Mouse (Mus musculus) CD4-positive, CD25-positive, alpha-beta regulatory T cell, adult 2 months (primary cell): ENCODE data around the gene Garnl3.
A peak's percentile ranks its signal among the peaks of the same experiment; 100 is the strongest.

Source experiments
- DNase-seq: peaks from one replicate; pipeline ENCODE4 v3.0.0-alpha.2; 2012; ENCODE audit warnings: low read depth, low spot score

Garnl3 gene

DNA sequence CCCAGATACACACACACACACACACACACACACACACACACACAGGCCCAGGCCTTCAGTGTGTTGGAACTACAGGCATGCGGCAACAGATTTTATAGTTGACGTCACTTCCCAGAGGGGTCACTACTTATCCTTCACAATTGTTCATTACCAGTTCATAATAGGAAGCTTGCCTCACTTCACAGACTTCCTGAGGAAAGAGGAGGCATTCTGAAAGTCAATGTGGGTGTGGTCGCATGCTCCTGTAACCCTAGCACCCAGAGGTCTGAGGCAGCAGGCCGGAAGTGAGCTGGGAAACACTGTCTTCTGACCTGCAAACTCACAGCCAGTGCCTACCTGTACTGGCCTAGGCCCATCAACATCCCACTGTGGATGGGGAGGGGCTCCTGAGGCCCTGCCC lies 106.4 kb downstream of the Garnl3 start:
- peak; percentile 41 for DNase-seq

DNA sequence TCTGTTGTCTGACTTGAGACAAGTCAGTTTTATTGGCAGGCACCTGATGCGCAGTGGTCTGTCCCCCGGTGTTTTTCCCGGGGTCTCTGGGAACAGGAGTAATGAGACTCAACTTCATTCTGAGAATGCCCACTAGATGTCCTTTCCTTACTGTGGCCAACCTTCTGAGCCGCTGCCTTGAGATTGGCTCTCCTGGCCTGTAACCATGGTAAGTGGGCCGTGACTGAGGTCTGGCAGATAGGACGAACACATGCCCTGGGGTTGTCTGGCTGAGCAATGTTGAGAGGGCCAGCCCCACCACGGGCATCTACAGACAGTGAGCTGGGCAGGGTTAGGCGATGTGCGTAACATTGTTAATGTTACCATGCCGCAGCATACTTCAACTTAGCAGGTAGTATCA lies 106.9 kb downstream of the Garnl3 start:
- DNase-seq, result no peak

DNA sequence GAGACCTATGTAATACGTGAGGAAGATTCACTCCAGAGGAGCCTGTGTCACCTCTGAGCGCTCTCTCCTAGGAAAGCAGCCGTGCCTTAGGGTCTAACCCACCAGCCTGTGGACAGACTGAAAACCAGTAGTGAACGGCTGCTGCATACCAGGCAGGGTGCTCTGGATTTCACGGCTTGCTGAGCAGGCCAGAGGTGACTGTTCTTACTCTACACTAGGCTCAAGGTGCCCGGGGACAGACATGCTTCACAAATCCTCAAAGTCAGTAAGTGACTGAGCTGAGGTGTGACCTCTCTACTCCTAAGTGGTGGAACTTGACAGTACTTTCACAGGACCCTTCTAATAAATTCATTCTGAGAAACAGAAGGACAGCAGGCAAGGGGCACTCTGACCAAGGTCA lies 108.6 kb downstream of the Garnl3 start:
- DNase-seq, result no peak

DNA sequence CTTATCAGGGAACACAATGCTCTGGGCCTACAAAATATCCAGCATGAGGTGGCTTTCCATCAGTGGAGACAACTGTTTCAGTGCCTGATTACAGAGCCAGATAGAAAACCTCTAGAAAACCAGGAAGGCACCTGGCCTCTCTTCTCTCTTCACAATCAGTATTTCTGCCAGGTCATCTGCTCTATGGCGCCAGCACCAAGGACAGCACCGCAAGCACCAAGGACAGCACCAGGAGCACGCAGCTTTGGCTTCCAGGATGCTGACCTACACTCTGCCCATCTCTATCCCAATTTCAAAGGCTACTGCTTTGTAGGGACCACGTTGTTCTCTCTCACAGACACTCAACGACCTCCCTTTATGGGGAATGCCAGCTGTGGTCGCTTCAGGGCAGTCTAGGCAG lies 113.4 kb downstream of the Garnl3 start:
- DNase-seq, result peak; percentile 49

DNA sequence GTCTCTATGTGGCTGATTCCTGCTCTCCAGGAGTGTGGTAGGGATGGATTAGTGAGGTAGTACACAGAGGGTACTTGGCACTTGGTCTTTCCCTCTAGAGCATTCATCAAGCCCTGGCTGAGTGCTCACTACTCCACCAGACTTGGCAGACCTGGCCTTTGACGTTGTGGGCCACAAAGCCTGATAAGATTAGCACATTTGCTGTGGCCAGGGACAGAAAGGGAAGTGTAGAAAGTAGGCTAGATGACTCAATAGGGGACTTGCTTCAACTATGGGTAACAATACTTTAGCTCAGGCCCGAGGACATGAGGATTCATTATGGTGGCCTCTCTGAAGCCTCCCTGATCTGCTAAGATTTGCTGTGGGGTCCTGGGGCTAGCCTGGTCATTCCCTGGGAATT lies 114.3 kb downstream of the Garnl3 start:
- DNase-seq, result no peak

DNA sequence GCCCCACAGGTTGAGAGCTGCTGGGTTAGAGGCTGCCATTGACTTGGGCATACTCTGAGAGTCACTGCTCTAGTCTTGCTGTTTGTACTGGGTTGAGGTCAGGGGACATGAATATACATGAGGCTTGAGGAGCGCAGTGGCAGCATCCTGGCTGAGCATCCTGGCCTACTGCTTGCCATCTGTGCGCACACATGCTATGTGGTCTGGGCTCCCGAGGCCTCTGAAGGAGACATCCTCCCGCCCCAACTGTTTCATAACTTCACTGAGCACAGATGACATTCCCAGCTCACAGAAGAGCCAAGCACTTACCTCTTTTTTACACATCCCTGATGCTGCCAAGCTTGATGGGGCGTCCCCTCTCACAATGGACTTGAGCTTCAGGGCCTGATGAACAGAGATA lies 116.6 kb downstream of the Garnl3 start:
- DNase-seq, result no peak

DNA sequence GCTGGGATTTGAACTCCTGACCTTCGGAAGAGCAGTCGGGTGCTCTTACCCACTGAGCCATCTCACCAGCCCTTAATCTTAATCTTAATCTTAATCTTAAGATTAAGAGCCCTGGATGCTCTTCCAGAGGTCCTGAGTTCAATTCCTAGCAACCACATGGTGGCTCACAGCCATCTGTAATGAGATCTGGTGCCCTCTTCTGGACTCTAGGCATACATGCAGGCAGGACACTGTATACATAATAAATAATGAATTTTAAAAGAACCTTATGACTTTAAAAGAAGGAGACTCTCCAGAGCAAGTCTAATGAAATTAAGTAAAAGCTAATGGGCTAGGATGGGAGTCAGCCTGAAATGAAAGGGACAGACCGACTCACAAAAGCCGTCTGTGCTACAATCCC lies 122.4 kb downstream of the Garnl3 start:
- peak; percentile 23 for DNase-seq

DNA sequence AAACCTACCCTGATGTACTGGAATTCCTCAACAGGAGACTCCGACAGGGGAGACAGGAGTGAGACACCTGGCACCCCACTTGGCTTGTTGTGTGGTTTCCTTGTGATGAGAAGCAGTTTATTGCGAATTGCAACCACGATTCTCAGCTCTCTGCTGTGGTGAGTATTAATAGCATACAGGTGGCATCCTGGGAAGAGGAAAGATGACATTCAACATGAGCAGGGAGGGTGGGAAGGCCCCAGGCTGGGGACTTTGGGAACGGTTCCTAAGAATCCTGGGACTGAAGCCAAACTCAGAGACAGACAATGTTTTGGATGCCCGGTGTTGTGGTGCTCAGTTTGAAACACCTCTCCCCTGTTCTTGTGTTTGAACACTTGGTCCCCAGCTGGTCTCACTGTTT lies 126.4 kb downstream of the Garnl3 start:
- DNase-seq, result no peak

DNA sequence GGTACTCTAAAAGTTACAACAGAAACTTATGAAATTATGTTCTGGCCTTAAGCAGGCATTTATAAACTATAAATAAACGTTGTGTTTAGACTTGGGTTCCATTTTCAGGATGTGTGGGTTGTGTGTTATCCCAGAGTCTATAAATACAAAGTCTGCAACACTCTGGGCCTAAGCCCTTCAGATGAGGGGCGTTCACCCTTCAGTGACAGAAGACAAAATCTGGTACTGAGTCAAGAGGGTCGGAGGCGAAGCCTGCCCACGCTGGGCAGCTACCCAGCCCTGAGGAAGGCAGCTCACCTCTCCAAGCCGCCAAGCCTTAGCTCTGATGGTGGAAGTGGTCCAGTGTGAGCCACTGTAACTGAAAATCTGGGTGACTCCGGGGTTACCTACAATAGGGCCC lies 129.3 kb downstream of the Garnl3 start:
- no peak for DNase-seq

DNA sequence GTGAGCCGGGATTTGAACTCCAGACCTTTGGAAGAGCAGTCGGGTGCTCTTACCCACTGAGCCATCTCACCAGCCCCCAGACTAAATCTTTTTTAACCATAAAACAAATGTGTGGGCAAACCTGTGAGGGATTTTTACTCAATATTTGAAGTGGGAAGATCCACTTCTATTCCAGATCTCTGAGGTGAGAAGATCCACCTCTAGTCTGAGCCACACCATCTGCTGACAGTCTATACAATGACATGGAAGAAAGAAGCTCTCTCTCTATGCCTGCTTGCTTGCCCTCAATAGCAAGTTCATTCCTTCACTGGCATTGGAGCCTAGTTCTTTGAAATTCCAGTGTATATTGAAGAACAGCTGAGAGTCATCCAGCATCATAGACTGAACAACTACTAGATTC lies 131.7 kb downstream of the Garnl3 start:
- no peak for DNase-seq

DNA sequence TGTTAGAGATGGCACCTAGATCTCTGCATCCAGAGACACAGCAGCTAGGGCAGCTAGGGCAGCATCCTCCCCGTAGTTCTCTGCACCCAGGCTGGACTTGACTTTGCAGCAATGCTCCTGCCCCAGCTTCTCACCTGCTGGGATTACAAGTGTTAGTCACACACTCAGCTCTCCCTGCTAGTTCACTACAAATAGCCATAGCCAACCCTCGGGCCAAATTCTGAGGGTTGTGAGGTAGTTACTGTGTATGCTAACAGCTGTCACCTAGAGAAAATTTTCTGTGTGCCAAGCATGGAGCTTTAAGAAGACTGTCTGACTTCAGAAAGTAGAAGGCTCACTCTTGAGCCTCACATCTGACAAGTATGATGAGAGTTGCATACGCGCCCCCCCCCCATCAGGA lies 133.7 kb downstream of the Garnl3 start:
- no peak for DNase-seq

DNA sequence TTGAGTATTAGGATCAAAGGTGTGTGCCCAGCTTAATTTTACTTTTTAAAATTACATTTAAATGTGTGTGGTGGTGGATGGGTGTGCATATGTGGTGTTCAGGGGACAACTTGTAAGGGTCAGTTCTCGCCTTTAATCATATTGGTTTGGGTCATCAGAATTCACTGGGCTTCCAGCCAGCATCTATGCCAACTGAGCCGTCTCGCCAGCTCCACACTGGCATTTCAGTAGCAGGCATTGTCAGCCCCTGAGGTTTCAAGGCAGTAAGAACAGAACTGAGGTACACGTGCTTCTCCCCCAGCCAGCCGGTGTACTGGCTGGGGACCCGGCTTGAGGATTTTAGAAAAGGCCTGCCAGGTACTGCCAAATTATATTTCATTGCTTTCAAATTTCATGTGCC lies 134.4 kb downstream of the Garnl3 start:
- DNase-seq, result no peak

DNA sequence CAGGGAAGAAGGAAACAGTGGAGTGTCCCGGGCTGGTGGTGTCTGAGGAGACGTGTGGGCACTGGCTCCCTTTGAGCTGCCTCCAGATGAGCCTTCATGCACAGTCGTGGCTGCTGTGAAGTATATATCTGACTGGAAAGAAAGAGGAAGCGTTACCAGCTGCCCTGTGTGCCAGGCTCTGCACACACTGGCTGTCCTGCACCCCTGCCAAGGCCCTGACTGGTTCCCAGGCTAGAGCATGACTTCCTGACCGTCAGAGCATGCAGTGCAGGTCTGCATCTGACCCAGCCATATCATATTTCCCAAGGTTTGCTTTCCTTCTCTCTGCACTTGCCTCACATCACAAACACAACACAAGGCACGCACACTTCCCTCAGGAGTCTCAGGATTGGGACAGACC lies 139.3 kb downstream of the Garnl3 start:
- no peak for DNase-seq

DNA sequence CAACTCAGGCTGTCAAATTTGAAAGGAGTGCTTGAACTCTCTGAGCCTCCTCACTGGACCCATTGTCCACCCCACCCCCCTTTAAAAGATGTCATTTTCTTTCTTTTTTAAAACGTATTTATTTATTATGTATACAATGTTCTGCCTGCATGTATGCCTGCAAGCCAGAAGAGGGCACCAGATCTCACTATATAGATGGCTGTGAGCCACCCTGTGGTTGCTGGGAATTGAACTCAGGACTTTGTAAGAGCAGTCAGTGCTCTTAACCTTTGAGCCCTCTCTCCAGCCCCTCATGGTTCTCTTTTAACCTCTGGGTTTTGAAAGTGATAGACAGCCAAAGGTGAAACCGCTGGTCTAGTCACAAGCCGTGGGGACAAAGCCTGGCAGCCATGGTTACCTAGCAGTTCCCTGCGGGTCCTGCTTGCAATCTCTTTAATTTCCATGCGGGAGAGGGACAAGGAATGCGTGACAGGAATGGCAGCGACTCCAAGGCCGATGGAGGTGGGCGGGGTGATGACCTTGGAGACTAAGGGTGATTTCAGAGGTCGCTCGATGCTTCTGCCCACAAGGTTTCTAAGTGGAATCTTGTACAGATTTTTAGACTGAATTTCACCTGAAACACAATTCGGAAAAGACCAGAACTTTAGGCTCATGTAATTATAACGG lies 141.2 kb downstream of the Garnl3 start:
- DNase-seq, result peak; percentile 68

DNA sequence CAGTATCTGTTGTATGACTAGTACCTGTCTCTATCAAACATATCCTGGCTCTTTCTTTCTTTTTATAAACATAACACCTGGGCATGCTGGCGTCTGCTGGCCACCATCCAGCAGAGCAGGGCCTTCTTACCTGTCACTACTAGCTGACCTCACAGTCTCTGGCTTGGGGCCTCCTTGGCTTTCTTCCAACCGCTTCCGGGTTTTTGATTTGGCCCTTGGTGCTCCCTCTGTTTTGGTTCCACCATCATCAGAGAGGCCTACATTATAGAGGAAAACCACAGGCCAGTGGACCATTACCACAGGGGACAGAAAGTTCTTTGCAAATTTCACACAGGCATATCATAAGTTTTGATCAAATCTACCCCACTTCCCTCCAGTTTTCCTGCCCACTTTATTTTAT lies 142.1 kb downstream of the Garnl3 start:
- DNase-seq, result no peak

DNA sequence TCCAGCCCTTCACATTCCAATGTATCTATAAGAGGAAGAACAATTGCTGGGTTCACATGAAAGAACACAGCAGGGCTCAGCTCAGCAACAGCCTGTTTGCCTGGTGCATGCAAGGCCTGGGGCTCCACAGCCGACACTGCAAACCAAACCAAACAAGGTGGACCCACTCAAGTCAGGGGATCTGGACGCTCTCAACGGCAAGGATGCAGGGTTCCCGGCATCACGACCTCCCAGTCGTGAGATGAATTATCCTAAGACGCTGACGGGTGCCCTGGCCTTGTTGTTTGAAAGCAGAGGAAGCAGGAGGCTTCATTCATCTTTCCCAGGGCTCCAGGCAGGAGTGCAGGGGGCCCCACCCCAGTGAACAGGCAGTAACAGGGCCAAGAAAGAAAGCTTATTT lies 145.6 kb downstream of the Garnl3 start:
- DNase-seq, result no peak

DNA sequence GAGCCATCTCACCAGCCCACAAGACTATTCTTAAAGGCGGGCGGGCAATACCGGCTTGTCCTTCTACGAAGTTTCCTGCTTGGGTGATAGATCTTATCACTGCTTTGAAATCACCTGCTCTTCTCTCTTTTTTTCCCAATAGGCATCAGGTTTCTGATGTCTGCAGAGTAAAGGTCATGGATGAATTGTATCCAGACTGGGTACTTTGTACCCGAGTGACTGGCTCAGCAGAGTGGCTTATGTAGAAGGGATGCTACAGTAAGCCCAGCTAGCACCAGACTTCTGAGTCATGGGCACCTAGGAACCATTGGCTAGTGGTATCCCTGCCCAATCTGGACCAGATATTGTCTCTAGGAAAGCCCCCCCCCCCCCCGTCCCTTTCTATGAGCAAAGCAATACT lies 147.8 kb downstream of the Garnl3 start:
- peak; percentile 16 for DNase-seq

DNA sequence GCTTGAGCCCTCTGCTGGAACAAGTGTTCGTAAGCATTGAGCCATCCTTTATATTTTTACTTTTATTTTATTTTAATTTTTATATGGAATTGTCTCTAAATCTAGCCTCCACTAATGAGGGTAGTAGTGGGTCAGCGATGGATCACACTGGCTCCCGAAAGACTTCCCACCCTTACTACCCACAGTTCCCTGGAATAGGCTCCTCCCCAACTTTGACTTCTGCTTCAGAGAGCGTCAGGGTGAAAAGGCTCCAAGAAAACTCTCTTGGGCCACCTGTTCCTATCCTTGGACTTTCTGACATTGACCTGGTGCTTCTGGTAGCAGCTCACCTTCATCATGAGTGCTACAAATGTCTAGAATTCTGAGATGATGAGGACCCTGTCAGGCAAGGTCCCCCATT lies 148.8 kb downstream of the Garnl3 start:
- DNase-seq, result no peak

DNA sequence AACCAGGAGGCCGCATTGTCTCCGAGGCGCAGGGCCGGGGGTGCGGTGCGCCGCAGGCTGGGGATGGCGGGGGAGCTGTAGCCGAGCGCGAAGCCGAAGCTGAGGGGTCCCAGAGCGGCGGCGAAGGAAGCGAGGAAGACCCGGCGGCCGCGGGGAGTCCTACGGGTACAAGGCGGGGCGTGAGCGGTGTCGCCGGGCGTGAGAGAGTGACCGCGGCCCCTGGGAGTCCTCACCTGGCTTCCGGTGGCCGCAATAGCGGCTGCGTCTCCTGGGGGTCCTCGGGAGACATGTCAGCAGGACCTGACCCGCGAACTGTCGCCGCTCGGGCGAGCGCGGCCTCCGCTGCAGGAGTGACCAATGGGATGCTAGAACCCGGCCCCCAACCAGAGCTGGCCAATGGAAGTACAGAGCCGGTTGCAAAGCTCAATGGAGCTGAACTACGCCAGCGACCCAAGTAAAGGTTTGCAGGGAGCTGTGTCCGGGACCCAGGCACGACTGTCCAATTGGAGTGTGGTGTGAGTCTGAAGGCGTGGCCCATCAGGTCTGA lies 149.7 kb downstream of the Garnl3 start, which contains the start of gene Slc2a8:
Gene Slc2a8 (minus strand): TSS at position 359 of the 547 bp plus-strand sequence.
- DNase-seq, result peak; percentile 88

DNA sequence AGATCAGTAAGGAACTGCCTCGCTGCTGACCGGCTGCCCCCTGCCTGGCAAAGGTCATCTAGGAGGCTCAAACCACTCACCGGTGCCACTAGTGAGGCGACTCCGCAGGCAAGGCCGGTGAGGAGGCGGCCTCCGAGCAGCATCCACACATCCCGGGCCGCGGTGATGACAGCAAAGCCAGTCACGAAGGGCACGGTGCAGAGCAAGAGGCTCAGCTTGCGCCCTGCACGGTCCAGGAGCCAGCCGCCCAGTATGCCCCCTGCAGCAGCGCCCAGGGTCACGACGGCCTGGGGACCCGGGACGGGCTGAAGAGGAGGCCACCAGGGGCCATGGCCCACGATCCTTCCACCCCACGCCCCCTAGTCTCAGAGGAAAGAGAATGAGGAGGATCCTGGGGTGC lies 150.2 kb downstream of the Garnl3 start:
- peak; percentile 38 for DNase-seq

DNA sequence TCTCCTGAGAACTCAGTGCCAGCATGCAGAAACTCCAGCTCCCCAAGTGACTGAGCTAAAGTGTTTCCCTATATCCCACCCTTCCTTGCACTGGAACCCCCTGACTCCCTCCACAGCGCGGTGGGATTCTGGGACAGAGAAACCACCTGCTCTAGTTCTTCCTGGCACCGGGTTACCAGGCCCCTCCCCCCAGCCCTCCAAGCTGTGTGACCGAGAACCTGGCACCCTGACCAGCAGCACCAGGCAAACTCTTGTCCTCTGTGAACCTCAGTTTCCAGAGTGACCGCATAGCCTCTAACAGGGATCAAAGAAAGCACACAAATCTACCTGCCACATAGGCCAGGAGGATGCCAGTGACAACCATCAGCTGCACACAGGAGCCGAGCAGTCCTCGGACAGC lies 151.8 kb downstream of the Garnl3 start:
- no peak for DNase-seq

DNA sequence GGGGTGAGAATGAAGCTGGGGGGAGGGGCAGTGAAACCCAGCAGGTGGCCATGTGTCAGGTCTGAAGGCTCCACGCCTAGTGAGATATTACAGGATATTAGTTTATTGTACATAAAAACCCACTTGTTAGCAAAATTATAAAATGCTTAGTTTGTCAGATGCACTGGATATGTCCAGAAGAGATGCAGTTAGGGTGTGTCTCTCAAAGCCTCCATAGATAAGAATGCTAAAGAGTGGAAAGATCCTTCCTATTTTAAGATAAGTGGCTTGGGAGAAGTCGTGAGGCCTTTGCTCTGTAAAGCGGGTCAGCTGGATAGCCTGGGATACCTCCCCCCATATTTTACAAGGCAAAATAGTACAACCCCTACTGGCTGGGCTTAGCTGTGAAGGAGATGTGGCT lies 152.8 kb downstream of the Garnl3 start:
- DNase-seq, result no peak

DNA sequence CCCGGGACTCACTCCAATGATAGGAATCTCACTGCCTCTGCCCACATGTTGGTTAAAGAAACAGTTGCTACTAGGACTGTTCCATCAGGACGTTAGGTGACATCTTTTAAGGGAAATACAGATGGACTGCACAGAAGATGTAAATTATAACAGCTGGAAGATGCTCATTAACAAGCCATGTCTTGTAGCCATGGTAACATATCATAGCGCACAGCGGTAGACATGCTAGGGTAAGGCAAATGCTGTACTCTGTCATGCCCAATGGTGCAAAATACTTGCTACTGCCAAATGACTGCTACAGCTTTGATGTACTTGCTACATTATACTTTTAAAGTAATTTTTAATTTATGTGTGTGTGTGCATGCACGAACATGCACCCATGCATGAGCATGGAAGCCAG lies 154.3 kb downstream of the Garnl3 start:
- no peak for DNase-seq

DNA sequence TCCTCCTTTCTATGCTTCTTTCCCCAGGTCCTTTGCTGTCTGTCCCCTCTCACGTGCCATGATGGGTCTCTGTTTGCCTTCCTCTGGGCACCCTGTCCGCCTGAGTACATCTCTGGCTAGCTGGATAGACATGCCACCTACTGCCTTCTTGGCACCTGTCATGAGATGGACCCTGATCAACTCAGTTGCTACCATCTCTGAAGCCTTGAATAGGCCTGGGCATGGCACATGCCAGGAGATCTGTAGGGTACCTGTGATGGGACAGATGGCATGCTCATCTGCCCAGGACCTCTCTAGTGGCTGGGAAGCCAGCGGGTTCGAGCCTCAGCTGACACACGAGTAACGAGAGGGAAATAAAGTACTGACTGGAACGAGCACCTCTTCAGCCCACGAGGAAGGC lies 157.2 kb downstream of the Garnl3 start:
- DNase-seq, result no peak
